Mouse (Mus musculus) kidney, adult 2 months (tissue): ENCODE data around the gene Dohh.

Experiments
- CTCF ChIP-seq: fragments of 200-500 bp; conservative IDR thresholded peaks from 2 replicates; pipeline ENCODE4 v1.5.1; 2011; ENCODE audit warnings: low read depth, mild to moderate bottlenecking, control low read depth, low read length, moderate library complexity, mixed read lengths; ENCODE audit not compliant: insufficient read depth, insufficient read length
- POLR2A ChIP-seq: fragments of 200-500 bp; IDR thresholded peaks from one replicate; pipeline ENCODE4 v1.6.1; 2011; ENCODE audit warnings: low read depth, low read length, control low read depth

- no peak for TF ChIP-seq CTCF
- TF ChIP-seq POLR2A = no peak
These were observed 20.5 kb upstream of the Dohh start for GRCm38 (mm10) chr10:81363436-81364346.
